Mouse (Mus musculus): ENCODE data around the gene Ccdc60.

DNA sequence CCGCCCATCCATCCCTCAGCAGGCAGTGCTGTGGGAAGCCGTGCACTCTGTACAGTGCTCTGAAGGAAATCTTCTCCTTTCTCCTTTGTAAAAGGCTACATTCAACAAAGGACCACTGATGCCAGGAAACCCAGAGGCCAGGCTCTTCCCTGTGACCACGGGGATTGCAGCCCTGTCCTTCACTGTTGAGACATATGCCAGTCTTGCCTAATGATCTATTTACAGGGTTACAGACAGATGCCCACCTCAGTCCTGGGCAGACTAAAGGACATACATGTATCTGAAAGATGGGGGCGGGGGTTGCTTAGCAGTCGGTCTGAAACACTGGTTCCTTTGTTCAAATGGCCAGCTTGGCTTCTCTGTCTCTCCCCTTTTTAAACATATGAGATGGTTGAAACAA is 14.4 kb downstream of the Ccdc60 start:
- TF ChIP-seq CTCF (IDR thresholded peaks at IDR 0.05; ENCODE audit: low read depth) (no peak), EP300 (IDR thresholded peaks at IDR 0.05; ENCODE audit: low read depth) (no peak)

Measured in heart, postnatal 0 days (tissue).